Comparison of ENCODE assay signal across 13 mouse cellular contexts in the genomic region with DNA sequence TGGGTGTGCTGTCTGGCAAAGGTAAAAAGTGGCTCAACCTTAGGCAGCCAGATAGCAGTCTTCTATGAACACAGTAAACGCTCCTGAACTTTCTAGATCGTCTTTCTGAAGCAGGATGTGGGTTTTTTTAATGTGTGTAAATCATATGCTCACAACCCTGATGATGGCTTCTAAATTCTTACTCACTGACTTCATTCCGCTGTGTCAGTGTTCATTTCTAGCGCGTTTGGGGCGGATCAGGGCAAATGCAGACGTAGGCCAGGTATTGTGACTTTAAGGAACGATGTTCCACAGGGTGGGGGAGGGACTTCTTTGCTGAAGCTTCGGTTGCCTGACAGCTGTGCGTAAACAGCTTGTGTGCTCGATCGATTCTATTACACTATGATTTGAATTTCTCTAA. TPM values are rescaled to one million over a fixed set of nuclear protein-coding genes. Genes with fewer than 3 reads are reported as not detected.
A peak's percentile ranks its signal among the peaks of the same experiment; 100 is the strongest.
DNase-seq lines count a peak whose midpoint lies in the region; ATAC-seq lines count a peak whose summit lies in the region.
"Had no signal": no experiment of that assay in that cellular context is flagged by ENCODE, and none has a peak within 500 bp of the region (broad histone marks: within the 10 kb centered on the region; RNA-seq: fewer than 3 reads in every experiment).

No protein-coding gene starts in this region.

- H3K4me3 ChIP-seq in intestine, embryonic 14.5 days (ENCODE audit: low read depth, low read length), result no peak overlapping the region
- H3K4me3 ChIP-seq in intestine, embryonic 16.5 days (ENCODE audit: low read length), result no peak overlapping the region
- H3K4me3 ChIP-seq in intestine, embryonic 15.5 days (replicated peaks), result no peak overlapping the region
- H3K4me3 ChIP-seq: liver, embryonic 15.5 days had no signal

- no peaks in the 10 kb centered on the region for H3K9me3 ChIP-seq in intestine, embryonic 14.5 days (ENCODE audit: control insufficient read depth, low read length)
- H3K9me3 ChIP-seq in intestine, embryonic 16.5 days (ENCODE audit: control insufficient read depth, low read length), result no peaks in the 10 kb centered on the region
- H3K9me3 ChIP-seq in intestine, embryonic 15.5 days, result no peaks in the 10 kb centered on the region
- H3K9me3 ChIP-seq: forebrain, embryonic 12.5 days; G1E; kidney, embryonic 15.5 days; liver, embryonic 15.5 days had no signal

- H3K4me2 ChIP-seq in intestine, embryonic 14.5 days (ENCODE audit: low read length), result peak overlapping the region; percentile 52; the same call in 1 of the 2 replicates
- no peak overlapping the region for H3K4me2 ChIP-seq in intestine, embryonic 16.5 days (ENCODE audit: low read depth, low read length)
- peak overlapping the region; percentile 3; the same call in 1 of the 2 replicates for H3K4me2 ChIP-seq in intestine, embryonic 15.5 days (replicated peaks)

- no peak overlapping the region for H3K9ac ChIP-seq in intestine, embryonic 14.5 days (ENCODE audit: low read length)
- no peak overlapping the region for H3K9ac ChIP-seq in intestine, embryonic 16.5 days (ENCODE audit: low read depth, low read length)
- no peak overlapping the region for H3K9ac ChIP-seq in intestine, embryonic 15.5 days
- H3K9ac ChIP-seq: forebrain, embryonic 12.5 days; kidney, embryonic 15.5 days; liver, embryonic 15.5 days had no signal

- no peaks in the 10 kb centered on the region for H3K36me3 ChIP-seq in intestine, embryonic 14.5 days (ENCODE audit: control insufficient read depth, insufficient read depth, low read length)
- H3K36me3 ChIP-seq in intestine, embryonic 16.5 days (ENCODE audit: control insufficient read depth, insufficient read depth, low read length), result no peaks in the 10 kb centered on the region
- H3K36me3 ChIP-seq in intestine, embryonic 15.5 days, result no peaks in the 10 kb centered on the region
- H3K36me3 ChIP-seq: forebrain, embryonic 12.5 days; G1E; kidney, embryonic 15.5 days; liver, embryonic 15.5 days had no signal

- 15% methylated on average over 12 of the region's 12 CpGs for WGBS in intestine, embryonic 14.5 days
- 14% methylated on average over 12 of the region's 12 CpGs for WGBS in intestine, embryonic 16.5 days
- 15% methylated on average over 12 of the region's 12 CpGs for WGBS in intestine, embryonic 15.5 days

- ATAC-seq in intestine, embryonic 14.5 days (replicated peaks; ENCODE audit: low FRiP score, low TSS enrichment, low read depth), result 0 out of 2 replicates have a peak, but pooled peaks have one; percentile 30
- no peak for ATAC-seq in intestine, embryonic 16.5 days
- peak; percentile 38; the same call in 1 of the 2 replicates for ATAC-seq in intestine, embryonic 15.5 days

- intact Hi-C loops in gastrocnemius, postnatal 14 days (cut with DNase I; ENCODE audit: low total_unique reads), result loop anchor here (5.0 to 10.0 kb wide), 2 partner anchors 34 to 124 kb away; no protein-coding TSS in a partner anchor
- intact Hi-C loops in left cerebral cortex, postnatal 4 days (cut with DNase I), result loop anchor here (5.0 kb wide), 1 partner anchor 126 kb away; no protein-coding TSS in a partner anchor

- H3K27ac ChIP-seq in intestine, embryonic 14.5 days (ENCODE audit: low read depth), result peak overlapping the region; percentile 14; the same call in 1 of the 2 replicates
- no peak overlapping the region for H3K27ac ChIP-seq in intestine, embryonic 16.5 days (ENCODE audit: low read length)
- 0 out of 2 replicates have a peak overlapping the region, but pooled peaks have one; percentile 2 for H3K27ac ChIP-seq in intestine, embryonic 15.5 days
- H3K27ac ChIP-seq: forebrain, embryonic 12.5 days; kidney, embryonic 15.5 days; liver, embryonic 15.5 days; macrophage had no signal

- peaks cover 7% of the 10 kb centered on the region; the same call in 1 of the 2 replicates for H3K4me1 ChIP-seq in intestine, embryonic 14.5 days (replicated peaks; ENCODE audit: control insufficient read depth, insufficient read depth, low read length)
- H3K4me1 ChIP-seq in intestine, embryonic 16.5 days (ENCODE audit: control insufficient read depth, insufficient read depth, low read length), result no peaks in the 10 kb centered on the region; the same call in 1 of the 2 replicates
- H3K4me1 ChIP-seq in intestine, embryonic 15.5 days (replicated peaks), result no peaks in the 10 kb centered on the region
- H3K4me1 ChIP-seq: forebrain, embryonic 12.5 days had no signal

- no peak for DNase-seq in intestine, embryonic 14.5 days (ENCODE audit: low spot score)
- DNase-seq in CD8-positive naive resting alpha-beta T cell, adult 2 months (ENCODE audit: low read depth in 2 of 2, low spot score in 2 of 2), result peak; percentile 56 to 72
- peak; percentile 18 to 44 for DNase-seq in thymus, postnatal 10 days (ENCODE audit: low spot score in 2 of 2)
- no peak for DNase-seq in urinary bladder, postnatal 25 days (ENCODE audit: low spot score)
- no peak for DNase-seq in gastrocnemius, postnatal 14 days
- no peak for DNase-seq in left cerebral cortex, postnatal 4 days

- no peaks in the 10 kb centered on the region for H3K27me3 ChIP-seq in intestine, embryonic 14.5 days (replicated peaks; ENCODE audit: control insufficient read depth, insufficient read depth, low read length)
- H3K27me3 ChIP-seq in intestine, embryonic 16.5 days (replicated peaks; ENCODE audit: control insufficient read depth, insufficient read depth, low read length), result no peaks in the 10 kb centered on the region; the same call in 1 of the 2 replicates
- no peaks in the 10 kb centered on the region for H3K27me3 ChIP-seq in intestine, embryonic 15.5 days (replicated peaks)

RNA-seq across cellular contexts. Expression of a gene that starts 6.5 kb away (rescaled TPM):
- 33.2 and 35.8 TPM in 2 replicates for polyA plus RNA-seq in intestine, embryonic 14.5 days (2014; fragmentation: Nextera tagmentation; extraction: Ambion mirVana)
- polyA plus RNA-seq in intestine, embryonic 16.5 days (2015; fragmentation: Nextera tagmentation; extraction: Ambion mirVana), result 70.5 and 73.4 TPM in 2 replicates
- 58.7 and 60.7 TPM in 2 replicates for polyA plus RNA-seq in intestine, embryonic 15.5 days (2015; fragmentation: Nextera tagmentation; extraction: Ambion mirVana)
- 100 to 1,000 TPM; 223 to 303 TPM for total RNA-seq in gastrocnemius, postnatal 14 days (2021)
- 10 to 100 TPM; 75.4 to 89.8 TPM for total RNA-seq in left cerebral cortex, postnatal 4 days (2021)

Comparison
In these comparisons a context has a peak if more than half of its experiments do, and no peak if none do; other contexts are left out.
1. DNase-seq: peak in CD8-positive naive resting alpha-beta T cell, adult 2 months (2 of 2) and thymus, postnatal 10 days (2 of 2); none in intestine, embryonic 14.5 days (single experiment), urinary bladder, postnatal 25 days (single experiment), gastrocnemius, postnatal 14 days (single experiment) and left cerebral cortex, postnatal 4 days (single experiment).